Mouse (Mus musculus) c-Kit-positive CD71-positive TER-119-positive erythroid progenitor cells, embryonic 14.5 days (primary cell): ENCODE data around the gene Npsr1.

ENCODE experiments used
- DNase-seq: peaks from one replicate; pipeline ENCODE4 v3.0.0-alpha.2; 2013; ENCODE audit warnings: low spot score

The Npsr1 gene

GRCm38 (mm10) chr9:24247557-24247956 is 149.8 kb downstream of the Npsr1 start:
- no peak for DNase-seq

GRCm38 (mm10) chr9:24254236-24254635 is 156.4 kb downstream of the Npsr1 start:
- DNase-seq, result no peak

- DNase-seq, result peak; percentile 67
These were observed 182.9 kb downstream of the Npsr1 start for GRCm38 (mm10) chr9:24280498-24281287.

- DNase-seq, result no peak
These were observed 184.8 kb downstream of the Npsr1 start for GRCm38 (mm10) chr9:24282617-24283016.

DNA sequence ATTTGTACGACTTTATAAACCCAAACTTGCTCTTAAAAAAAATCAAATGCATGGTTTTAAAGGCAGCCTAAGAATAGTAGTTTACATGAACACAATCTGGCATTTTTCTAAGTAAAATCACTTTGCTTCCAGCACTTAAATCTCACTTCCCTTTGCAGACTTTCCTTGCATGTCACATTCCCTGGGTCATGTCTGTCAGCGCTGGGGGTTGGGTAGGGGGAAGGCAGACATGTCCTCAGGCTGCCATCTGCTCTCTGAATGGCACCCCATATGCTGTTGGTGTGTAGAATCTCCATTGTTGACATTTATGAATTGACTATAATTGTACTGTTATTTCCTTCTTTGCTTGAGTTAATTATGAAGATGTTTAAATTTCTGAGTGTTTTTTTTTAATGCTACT is 185.3 kb downstream of the Npsr1 start:
- DNase-seq, result no peak

DNA sequence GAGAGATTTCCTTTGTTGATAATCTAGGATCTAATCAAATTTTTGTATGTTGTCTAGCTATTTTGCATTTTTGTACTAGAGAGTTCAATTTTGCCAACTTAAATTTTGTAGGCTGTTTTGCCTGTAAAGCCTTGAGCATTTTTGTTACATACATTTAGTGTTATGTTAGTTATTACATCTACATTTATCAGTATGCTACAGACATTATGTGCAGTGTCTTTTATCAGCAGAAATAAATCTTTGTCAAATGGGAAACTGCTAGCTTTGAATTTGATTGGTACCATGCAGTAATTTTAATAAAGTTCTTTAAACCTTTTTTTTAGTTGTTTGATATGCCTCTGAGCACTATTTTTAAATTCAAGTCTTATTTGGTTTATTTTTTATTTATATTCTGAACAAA is 185.7 kb downstream of the Npsr1 start:
- no peak for DNase-seq

DNA sequence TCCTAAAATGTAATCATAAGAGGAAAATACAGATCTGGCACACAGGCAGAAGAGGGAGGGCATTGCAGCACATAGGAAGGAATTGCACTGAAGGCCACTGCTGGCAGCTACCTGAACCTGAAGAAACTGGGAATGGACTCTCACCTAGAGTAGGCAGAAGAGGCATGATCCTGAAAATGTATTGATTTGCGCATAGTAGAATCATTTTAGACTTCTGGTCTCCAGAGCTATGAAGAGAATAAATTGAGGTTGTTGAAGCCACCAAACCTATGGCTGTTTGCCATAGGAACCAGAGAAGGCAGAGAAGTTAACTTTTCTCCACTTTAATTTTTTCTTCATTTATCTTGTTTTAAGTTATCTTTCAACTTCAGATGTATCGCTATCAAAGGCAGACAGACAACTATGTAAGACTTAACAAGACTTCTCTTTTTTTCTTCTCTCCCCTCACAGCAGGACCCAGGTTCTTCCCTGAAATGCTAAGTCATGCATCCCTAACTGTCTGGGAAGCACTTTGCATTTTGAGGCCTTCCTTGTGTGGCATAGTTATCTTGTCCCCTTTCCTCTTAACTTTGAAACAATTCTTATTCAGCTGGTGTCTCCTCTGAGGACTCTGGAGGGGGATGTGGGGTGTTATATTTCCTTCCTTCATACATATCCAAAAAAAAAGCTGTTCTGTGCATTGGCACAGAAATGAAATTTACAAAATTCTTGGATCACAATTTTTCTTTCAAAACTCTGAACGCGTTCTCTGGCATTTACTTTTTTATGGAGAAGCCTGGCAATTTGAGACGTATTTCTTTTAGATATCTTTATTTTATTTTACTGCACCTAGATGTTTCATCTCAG is 186.7 kb downstream of the Npsr1 start:
- peak; percentile 44 for DNase-seq

DNA sequence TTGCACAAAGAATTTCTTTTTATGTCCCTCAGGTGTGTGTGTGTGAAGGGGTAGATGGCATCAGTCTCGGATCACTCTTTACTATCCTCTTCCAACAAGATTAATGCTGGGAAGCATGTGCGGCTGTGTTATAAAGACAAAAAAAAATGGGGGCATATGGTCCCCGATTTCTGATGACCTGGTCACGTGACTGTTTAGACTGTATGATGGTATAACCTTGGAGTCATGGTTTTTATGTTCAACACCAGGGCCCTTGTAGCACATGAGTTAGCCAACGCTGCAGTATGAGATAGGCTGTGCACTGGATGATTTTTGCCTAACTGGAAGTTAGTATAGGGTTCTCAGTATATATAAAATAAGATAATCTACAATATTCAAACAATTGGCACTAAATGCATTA is 187.6 kb downstream of the Npsr1 start:
- DNase-seq, result no peak

- peak; percentile 18 for DNase-seq
These were observed 193.6 kb downstream of the Npsr1 start for GRCm38 (mm10) chr9:24291385-24291784.

- DNase-seq, result no peak
These were observed 195.6 kb downstream of the Npsr1 start for GRCm38 (mm10) chr9:24293252-24293959.

GRCm38 (mm10) chr9:24302906-24303305 is 205.1 kb downstream of the Npsr1 start:
- DNase-seq, result no peak

DNA sequence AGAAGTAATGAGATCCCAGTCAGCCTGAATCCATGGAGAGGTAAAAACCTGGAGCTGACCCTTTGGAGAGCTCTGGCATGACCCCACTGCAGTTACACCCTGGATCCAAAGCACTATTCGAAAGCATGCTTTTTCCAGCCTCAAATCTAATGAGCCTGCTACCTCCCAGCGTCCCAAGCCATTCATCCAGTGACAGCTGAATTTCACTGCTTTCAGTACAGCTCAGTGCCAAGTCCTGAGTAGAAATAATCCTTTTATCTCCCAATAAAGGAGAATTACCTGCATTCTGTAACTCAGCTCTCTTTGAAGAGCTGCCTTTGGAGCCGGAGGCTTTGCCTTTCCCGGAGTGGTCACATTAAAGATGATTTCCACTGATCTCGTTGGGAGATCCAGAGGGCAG is 209.2 kb downstream of the Npsr1 start:
- DNase-seq, result no peak

DNA sequence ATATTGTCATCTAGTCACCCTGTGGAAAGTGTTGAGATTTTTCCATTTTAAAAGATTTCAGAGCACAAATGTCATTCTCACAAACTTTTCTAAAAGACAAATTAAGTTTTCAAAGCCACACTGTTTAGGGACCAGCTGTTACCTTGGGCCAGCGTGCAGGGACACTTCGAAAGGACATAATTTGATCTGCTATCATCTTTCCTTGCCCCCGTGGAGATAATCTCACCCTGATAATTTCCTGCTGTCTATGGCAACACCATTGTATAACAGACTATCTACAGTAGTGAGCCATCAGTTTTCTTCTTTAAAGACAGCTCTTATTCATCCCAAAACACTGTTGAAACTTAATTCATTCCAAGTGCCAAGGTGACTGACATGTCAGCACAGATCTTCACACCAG is 209.6 kb downstream of the Npsr1 start:
- DNase-seq, result no peak

GRCm38 (mm10) chr9:24315835-24316234 is 218.0 kb downstream of the Npsr1 start:
- no peak for DNase-seq

DNA sequence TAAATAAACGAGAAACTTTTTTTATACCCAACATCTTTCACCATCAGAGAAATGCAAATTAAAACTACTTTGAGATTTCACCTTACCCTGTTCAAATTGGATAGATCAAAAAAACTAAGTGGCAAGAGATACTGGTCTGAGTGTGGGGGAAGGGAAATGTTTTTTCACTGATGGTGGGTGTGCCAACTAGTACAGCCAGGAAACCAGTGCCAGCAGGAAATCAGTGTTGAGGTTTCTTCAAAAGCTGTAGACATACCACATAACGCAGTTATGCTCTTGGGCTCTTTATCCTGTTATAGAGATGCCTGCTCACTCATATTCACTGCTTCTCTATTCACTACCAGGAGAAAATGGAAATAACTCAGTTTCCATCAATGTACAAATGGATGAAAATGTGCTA is 233.9 kb downstream of the Npsr1 start:
- no peak for DNase-seq

DNA sequence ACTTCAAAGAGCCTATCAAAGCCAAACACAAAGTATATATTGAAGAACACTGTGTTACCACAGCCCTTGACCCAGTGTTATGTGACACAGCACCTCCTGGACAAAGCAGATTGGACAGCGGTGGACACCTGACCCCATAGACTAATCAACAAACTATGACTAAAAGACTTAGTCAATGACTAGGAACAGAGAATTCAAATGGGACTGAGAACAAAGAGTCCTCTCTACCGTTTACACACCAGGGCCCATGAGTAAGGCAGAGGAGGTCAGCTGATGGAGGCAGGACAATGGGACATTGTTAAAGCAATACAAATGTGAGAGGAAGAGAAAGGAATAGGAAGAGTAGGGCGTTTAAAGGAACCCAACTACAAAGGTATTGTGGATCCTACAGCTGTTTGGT is 243.5 kb downstream of the Npsr1 start:
- DNase-seq, result no peak

DNA sequence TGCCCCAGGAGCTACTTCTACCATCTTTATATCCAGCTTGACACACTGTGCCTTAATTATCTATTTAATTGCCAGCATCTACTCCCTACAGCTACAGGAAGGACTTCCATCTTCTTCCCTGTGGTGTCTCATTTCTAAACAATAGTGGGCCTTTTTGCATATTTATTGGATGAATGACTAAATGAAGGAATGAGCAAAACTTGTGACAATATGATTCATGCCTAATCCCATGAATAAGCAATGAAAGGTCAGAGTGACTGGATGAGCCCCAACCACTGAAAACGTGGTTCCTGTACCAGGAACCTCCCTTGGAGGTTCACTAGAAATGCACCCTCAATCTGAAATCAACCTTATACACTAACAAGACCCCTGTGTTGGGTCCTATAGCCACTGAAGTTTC is 249.2 kb downstream of the Npsr1 start:
- DNase-seq, result no peak

DNA sequence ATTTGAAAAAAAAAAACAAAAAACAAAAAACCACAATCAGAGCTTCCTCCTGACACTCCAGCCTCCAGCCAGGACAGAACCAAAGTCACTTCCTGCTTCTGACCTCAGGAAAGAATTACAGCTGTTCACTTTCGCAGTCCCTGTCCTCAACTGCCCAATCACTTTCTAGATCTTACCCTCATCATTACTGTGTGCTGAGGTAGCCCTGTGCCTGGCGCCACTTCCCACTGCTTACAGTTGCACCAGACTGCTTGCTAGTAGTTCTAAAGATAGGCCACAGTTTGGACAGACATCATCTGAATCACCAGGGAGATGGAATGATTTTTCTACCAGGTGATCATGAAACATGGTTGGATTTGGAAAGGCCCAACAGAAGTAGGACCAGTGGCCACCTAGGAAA is 251.7 kb downstream of the Npsr1 start:
- DNase-seq, result no peak

DNA sequence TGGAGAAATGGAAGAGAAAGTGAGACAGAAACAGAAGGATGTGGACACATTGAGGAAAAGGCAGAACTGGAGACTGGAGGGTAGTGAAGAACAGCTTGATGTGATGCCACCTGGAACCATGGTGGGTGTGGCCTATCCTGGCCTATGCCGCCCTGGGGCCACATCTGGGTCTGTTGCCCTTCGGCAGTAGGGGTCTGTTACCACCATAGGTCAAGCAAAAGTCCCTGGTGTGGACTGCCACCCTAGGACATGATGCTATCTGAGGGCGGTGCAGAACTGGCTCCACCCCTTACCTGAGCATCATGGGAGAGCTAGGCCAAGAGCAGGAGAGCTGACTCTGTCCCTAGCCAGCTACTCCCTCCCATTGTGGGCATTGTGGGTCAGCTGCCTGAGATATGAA is 253.6 kb downstream of the Npsr1 start:
- no peak for DNase-seq
